Mouse (Mus musculus): Measurements from ENCODE around the gene Eif4e.

DNA sequence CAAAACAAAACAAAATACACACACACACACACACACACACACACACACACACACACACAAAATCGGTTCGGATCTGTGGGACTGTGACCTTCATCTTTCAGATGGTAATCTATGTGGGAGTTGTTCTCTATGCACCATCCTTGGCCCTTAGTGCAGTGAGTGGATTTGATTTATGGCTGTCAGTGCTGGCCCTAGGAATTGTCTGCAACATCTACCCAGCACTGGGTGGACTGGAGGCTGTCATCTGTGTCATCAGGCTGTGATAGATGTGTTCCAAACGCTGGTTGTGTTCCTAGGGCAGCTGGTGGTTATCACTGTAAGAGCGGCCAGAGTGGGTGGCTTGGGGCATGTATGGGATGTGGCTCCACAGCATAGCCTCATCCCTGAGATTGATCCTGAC is 75.1 kb downstream of the Eif4e start:
- TF ChIP-seq POLR2A (IDR thresholded peaks at IDR 0.05; ENCODE audit: low read depth, low read length): no peak
- no peak for TF ChIP-seq CTCF (IDR thresholded peaks at IDR 0.05; ENCODE audit: extremely low read depth, insufficient read length, insufficient replicate concordance, low read depth, low read length)

Measured in small intestine, adult 2 months (tissue).